Mouse (Mus musculus): ENCODE data around the gene Luc7l. TPM values are rescaled to one million over a fixed set of nuclear protein-coding genes. Genes with fewer than 3 reads are reported as not detected.

Luc7l gene
- polyA plus RNA-seq (2015; fragmentation: Nextera tagmentation; extraction: Ambion mirVana), result 47.9 and 48.5 TPM in 2 replicates

DNA sequence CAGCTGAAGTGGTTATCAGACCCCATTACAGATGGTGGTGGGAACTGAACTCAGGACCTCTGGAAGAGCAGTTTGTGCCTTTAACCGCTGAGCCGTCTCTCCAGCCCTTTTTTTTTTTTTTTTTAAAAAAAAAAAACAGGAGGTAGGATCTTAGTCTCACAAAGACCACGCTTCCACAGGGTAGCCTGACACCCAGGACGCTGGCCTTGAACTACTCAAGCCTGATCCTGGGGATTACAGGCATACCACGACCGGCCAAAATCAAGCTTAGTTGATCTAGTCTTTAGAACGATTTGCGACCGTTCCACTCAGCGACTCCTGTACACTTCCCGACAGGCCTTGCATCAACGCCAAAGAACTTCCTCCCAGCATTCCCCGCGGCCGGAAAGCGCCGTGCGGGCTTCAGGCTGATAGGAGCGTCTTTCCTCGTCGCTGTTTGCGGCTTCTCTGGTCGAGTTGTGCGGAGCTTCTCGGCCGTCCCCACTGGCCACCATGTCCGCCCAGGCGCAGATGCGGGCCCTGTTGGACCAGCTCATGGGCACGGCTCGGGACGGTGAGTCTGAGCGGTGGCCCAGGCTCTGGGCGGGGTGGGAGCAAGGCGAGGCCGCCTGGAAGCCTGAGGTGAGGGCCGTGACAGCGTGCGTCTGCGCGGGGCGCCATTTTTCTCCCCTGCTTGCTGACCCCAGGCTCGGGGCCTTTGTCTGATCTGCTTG, at the start of gene Luc7l:
TSS of gene Luc7l (plus strand) at position 358 of the 713 bp plus-strand sequence.

DNA sequence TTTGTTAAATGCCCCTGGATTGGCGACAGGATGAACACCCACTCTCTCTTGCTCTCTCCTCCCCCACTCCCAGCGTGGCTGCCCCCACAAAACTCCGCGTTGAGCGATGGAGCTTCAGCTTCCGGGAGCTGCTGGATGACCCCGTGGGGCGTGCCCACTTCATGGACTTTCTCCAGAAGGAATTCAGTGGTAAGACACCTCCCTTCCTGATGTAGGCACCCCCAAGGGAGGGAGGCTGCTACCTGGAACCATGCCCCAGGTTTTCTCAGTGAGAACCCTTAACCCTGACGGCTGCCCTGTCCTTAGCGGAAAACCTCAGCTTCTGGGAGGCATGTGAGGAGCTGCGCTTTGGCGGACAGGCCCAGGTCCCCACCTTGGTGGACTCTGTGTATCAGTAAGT, 45.0 kb upstream of the Luc7l start, which contains the start of gene Arhgdig:
TSS of gene Arhgdig (minus strand) at position 101 of the 400 bp plus-strand sequence.

DNA sequence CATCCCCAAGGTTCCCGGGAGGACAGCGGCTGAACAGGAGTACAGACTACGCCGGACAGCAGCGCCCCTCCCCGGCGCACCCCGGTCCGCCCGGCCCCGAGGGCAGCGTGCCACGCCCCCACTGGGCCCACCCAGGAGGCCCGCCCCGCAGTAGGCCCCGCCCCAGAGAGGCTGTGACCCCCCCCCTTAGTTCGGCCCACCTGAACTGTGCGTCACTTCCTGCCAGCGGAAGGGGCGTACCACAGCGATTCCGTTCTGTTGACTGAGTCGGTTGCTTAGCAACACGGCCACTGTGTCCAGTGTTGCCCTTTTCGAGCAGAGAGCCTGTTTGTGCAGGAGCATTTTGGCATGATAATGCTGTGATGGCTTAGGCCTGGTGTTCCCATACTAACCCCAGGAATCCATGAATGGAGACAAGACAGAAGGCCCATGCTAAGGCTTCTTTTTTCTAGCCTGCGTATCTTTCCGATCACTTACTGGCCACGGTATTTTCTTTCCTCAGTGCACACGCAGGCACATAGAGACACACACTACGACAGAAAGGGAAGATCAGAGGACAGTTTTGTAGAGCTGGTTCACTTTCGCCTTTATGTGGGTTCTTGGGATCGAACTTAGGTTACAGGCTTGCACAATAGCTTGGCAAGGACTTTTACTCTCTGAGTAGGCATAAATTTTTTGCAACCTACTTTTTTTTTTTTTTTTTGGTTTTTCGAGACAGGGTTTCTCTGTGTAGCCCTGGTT, 8.4 kb upstream of the Luc7l start, which contains the start of gene Fam234a:
TSS of gene Fam234a (minus strand) at position 142 of the 741 bp plus-strand sequence.

Other genes with a start within 250 kb of the Luc7l start
- 3.0 and 3.6 TPM in 2 replicates for gene Rab11fip3, start 183.3 kb upstream of the Luc7l start, polyA plus RNA-seq (2015; fragmentation: Nextera tagmentation; extraction: Ambion mirVana)
- 7.4 and 9.5 TPM in 2 replicates for gene Decr2, start 162.6 kb upstream of the Luc7l start, polyA plus RNA-seq (2015; fragmentation: Nextera tagmentation; extraction: Ambion mirVana)
- gene Nme4, start 157.3 kb upstream of the Luc7l start, polyA plus RNA-seq (2015; fragmentation: Nextera tagmentation; extraction: Ambion mirVana), result 70.6 and 73.3 TPM in 2 replicates
- gene Tmem8, start 139.6 kb upstream of the Luc7l start, polyA plus RNA-seq (2015; fragmentation: Nextera tagmentation; extraction: Ambion mirVana), result 3.2 and 4.2 TPM in 2 replicates
- 127 and 135 TPM in 2 replicates for gene Mrpl28, start 129.4 kb upstream of the Luc7l start, polyA plus RNA-seq (2015; fragmentation: Nextera tagmentation; extraction: Ambion mirVana)
- 5.7 and 7.1 TPM in 2 replicates for gene Axin1, start 114.2 kb upstream of the Luc7l start, polyA plus RNA-seq (2015; fragmentation: Nextera tagmentation; extraction: Ambion mirVana)
- 71.2 and 101 TPM in 2 replicates for gene Pdia2, start 53.8 kb upstream of the Luc7l start, polyA plus RNA-seq (2015; fragmentation: Nextera tagmentation; extraction: Ambion mirVana)
- gene Rgs11, start 49.9 kb upstream of the Luc7l start, polyA plus RNA-seq (2015; fragmentation: Nextera tagmentation; extraction: Ambion mirVana), result 0.85 and 1.2 TPM in 2 replicates
- 23.8 and 32.1 TPM in 2 replicates for gene Arhgdig, start 45.1 kb upstream of the Luc7l start, polyA plus RNA-seq (2015; fragmentation: Nextera tagmentation; extraction: Ambion mirVana)
- 11.5 and 15.8 TPM in 2 replicates for gene Fam234a, start 8.7 kb upstream of the Luc7l start, polyA plus RNA-seq (2015; fragmentation: Nextera tagmentation; extraction: Ambion mirVana)
- gene Neurl1b, start 161.9 kb downstream of the Luc7l start, polyA plus RNA-seq (2015; fragmentation: Nextera tagmentation; extraction: Ambion mirVana), result 0.78 and 0.89 TPM in 2 replicates